Mouse (Mus musculus): ENCODE measurements around the gene Adssl1. TPM values are rescaled to one million over a fixed set of nuclear protein-coding genes. Genes with fewer than 3 reads are reported as not detected.

Gene Adssl1
- polyA plus RNA-seq, 1 experiment = 72.0 TPM

- no peak for DNase-seq
- TF ChIP-seq POLR2A (IDR thresholded peaks at IDR 0.05; ENCODE audit: borderline replicate concordance, insufficient read depth, low read length) (no peak), CTCF (IDR thresholded peaks at IDR 0.05; ENCODE audit: borderline replicate concordance, insufficient read depth, low read depth, low read length) (no peak)
- Histone ChIP-seq H3K27ac (ENCODE audit: insufficient read depth, low read length) (no peak overlapping the region), H3K4me1 (ENCODE audit: control insufficient read depth, insufficient read depth, low read length) (0 out of 2 replicates have a peak, but pooled peaks cover 10% of the 10 kb centered on the region), H3K4me3 (replicated peaks; ENCODE audit: insufficient read depth, low read depth, low read length) (peak overlapping the region; percentile 53), H3K27me3 (ENCODE audit: control insufficient read depth, insufficient read depth, low read length) (no peaks in the 10 kb centered on the region)
- WGBS = 49% methylated on average over 13 of the region's 13 CpGs
Observed at GRCm38 (mm10) chr12:112618981-112619685, 712 bp upstream of the Adssl1 start.

- peak overlapping the region; percentile 46; the same call in 1 of the 2 replicates for H3K27ac ChIP-seq (ENCODE audit: insufficient read depth, low read length)
- TF ChIP-seq CTCF (IDR thresholded peaks at IDR 0.05; ENCODE audit: borderline replicate concordance, insufficient read depth, low read depth, low read length) (no peak), POLR2A (IDR thresholded peaks at IDR 0.05; ENCODE audit: borderline replicate concordance, insufficient read depth, low read length) (no peak)
- DNase-seq = no peak
- whole genome bisulfite sequencing = 33% methylated on average over 16 of the region's 16 CpGs
- H3K27me3 ChIP-seq (ENCODE audit: control insufficient read depth, insufficient read depth, low read length) = no peaks in the 10 kb centered on the region
- H3K4me3 ChIP-seq (replicated peaks; ENCODE audit: insufficient read depth, low read depth, low read length) = peak overlapping the region; percentile 53
- H3K4me1 ChIP-seq (ENCODE audit: control insufficient read depth, insufficient read depth, low read length) = 0 out of 2 replicates have a peak, but pooled peaks cover 10% of the 10 kb centered on the region
Observed at GRCm38 (mm10) chr12:112620354-112621061, 663 bp downstream of the Adssl1 start.

- Histone ChIP-seq H3K27ac (ENCODE audit: insufficient read depth, low read length) (no peak overlapping the region), H3K4me1 (ENCODE audit: control insufficient read depth, insufficient read depth, low read length) (0 out of 2 replicates have a peak, but pooled peaks cover 10% of the 10 kb centered on the region), H3K4me3 (replicated peaks; ENCODE audit: insufficient read depth, low read depth, low read length) (no peak overlapping the region), H3K27me3 (ENCODE audit: control insufficient read depth, insufficient read depth, low read length) (no peaks in the 10 kb centered on the region)
- TF ChIP-seq CTCF (IDR thresholded peaks at IDR 0.05; ENCODE audit: borderline replicate concordance, insufficient read depth, low read depth, low read length) (no peak), POLR2A (IDR thresholded peaks at IDR 0.05; ENCODE audit: borderline replicate concordance, insufficient read depth, low read length) (no peak)
- no peak for DNase-seq
- 79% methylated on average over 3 of the region's 3 CpGs for WGBS
Observed at GRCm38 (mm10) chr12:112621900-112622299, 2.1 kb downstream of the Adssl1 start.

- Histone ChIP-seq H3K4me1 (ENCODE audit: control insufficient read depth, insufficient read depth, low read length) (peaks cover 10% of the 10 kb centered on the region; the same call in 1 of the 2 replicates), H3K27ac (ENCODE audit: insufficient read depth, low read length) (0 out of 2 replicates have a peak overlapping the region, but pooled peaks have one; percentile 7), H3K4me3 (replicated peaks; ENCODE audit: insufficient read depth, low read depth, low read length) (no peak overlapping the region), H3K27me3 (ENCODE audit: control insufficient read depth, insufficient read depth, low read length) (no peaks in the 10 kb centered on the region)
- WGBS = 27% methylated on average over 2 of the region's 2 CpGs
- DNase-seq = peak; percentile 49 to 61
- TF ChIP-seq POLR2A (IDR thresholded peaks at IDR 0.05; ENCODE audit: borderline replicate concordance, insufficient read depth, low read length) (no peak), CTCF (IDR thresholded peaks at IDR 0.05; ENCODE audit: borderline replicate concordance, insufficient read depth, low read depth, low read length) (peak; percentile 87)
Observed at GRCm38 (mm10) chr12:112623742-112624141, 3.9 kb downstream of the Adssl1 start.

GRCm38 (mm10) chr12:112625700-112626099, 5.9 kb downstream of the Adssl1 start:
- Histone ChIP-seq H3K27ac (ENCODE audit: insufficient read depth, low read length) (no peak overlapping the region), H3K4me1 (ENCODE audit: control insufficient read depth, insufficient read depth, low read length) (peaks cover 10% of the 10 kb centered on the region), H3K4me3 (replicated peaks; ENCODE audit: insufficient read depth, low read depth, low read length) (no peak overlapping the region), H3K27me3 (ENCODE audit: control insufficient read depth, insufficient read depth, low read length) (no peaks in the 10 kb centered on the region)
- TF ChIP-seq POLR2A (IDR thresholded peaks at IDR 0.05; ENCODE audit: borderline replicate concordance, insufficient read depth, low read length) = no peak
- TF ChIP-seq CTCF (IDR thresholded peaks at IDR 0.05; ENCODE audit: borderline replicate concordance, insufficient read depth, low read depth, low read length) = no peak
- WGBS = 90% methylated on average over 4 of the region's 4 CpGs
- no peak for DNase-seq

GRCm38 (mm10) chr12:112626455-112626854, 6.6 kb downstream of the Adssl1 start:
- DNase-seq = no peak
- Histone ChIP-seq H3K4me1 (ENCODE audit: control insufficient read depth, insufficient read depth, low read length) (peaks cover 10% of the 10 kb centered on the region), H3K4me3 (replicated peaks; ENCODE audit: insufficient read depth, low read depth, low read length) (no peak overlapping the region), H3K27me3 (ENCODE audit: control insufficient read depth, insufficient read depth, low read length) (no peaks in the 10 kb centered on the region), H3K27ac (ENCODE audit: insufficient read depth, low read length) (no peak overlapping the region)
- TF ChIP-seq CTCF (IDR thresholded peaks at IDR 0.05; ENCODE audit: borderline replicate concordance, insufficient read depth, low read depth, low read length) = no peak
- no peak for TF ChIP-seq POLR2A (IDR thresholded peaks at IDR 0.05; ENCODE audit: borderline replicate concordance, insufficient read depth, low read length)
- 82% methylated on average over 6 of the region's 6 CpGs for WGBS

GRCm38 (mm10) chr12:112627097-112627881, 7.4 kb downstream of the Adssl1 start:
- peaks cover 10% of the 10 kb centered on the region for H3K4me1 ChIP-seq (ENCODE audit: control insufficient read depth, insufficient read depth, low read length)
- peak; percentile 30; the same call in 1 of the 2 replicates for TF ChIP-seq CTCF (IDR thresholded peaks at IDR 0.05; ENCODE audit: borderline replicate concordance, insufficient read depth, low read depth, low read length)
- no peak for TF ChIP-seq POLR2A (IDR thresholded peaks at IDR 0.05; ENCODE audit: borderline replicate concordance, insufficient read depth, low read length)
- no peak overlapping the region for H3K4me3 ChIP-seq (replicated peaks; ENCODE audit: insufficient read depth, low read depth, low read length)
- no peak for DNase-seq
- no peak overlapping the region for H3K27ac ChIP-seq (ENCODE audit: insufficient read depth, low read length)
- H3K27me3 ChIP-seq (ENCODE audit: control insufficient read depth, insufficient read depth, low read length) = no peaks in the 10 kb centered on the region
- 71% methylated on average over 7 of the region's 7 CpGs for whole genome bisulfite sequencing
